Mouse (Mus musculus): ENCODE measurements around the gene Cracr2b.

Gene Cracr2b

DNA sequence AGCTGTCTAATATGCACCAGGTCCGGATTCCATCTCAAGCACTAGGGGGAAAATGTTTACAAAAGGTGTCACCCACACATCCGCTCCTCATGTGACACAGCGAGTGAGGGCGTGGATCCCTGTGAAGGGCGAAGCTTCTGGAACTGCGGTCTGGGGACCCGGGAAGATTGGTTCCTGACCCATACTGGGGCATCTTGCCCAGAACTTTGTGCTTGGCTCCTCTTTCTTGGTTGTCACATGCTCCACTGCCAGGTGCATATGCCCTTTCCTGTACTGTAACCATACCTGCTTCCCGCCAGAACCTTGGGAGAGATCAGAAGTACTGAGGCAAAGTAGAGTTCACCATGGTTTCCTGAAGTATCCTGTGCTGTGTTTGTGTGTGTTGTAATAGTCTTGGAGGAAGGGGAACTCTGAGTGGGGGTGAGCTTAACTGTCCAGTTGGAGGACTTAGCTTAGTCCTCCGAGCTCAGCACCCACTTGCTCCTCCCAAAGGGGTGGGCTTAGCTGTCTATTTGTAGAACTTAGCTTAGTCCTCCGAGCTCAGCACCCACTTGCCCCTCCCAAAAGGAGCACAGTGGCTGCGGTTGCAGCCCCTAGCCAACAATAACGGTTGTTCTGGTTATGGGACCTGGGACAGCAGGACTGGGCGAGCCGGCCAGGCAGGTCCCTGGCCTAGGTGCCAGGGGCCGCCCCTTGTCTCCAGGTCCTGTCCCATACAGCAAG, at the start of gene Cracr2b:
Gene Cracr2b (plus strand): TSS at position 704 of the 723 bp plus-strand sequence.
- in situ Hi-C loops (cut with MseI, MboI), result no loop called here

DNA sequence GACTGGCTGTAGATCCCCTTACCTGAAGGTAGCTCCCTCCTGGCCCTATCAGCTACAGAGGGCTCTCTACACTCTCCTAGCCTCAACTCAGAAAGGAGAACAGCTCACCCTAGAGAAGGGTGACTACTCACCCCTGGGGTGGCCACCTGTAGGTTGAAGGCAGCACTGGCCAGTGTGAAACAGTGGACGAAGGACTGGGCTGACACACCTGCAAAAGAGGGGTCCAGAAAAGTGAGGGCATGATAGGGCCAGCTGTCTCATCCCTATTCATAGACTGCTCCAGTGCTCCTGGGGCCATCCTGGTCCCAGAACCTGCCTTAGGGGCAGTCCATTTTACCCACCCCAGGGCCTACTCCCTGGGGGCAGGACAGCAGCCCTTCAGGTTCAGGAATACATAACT, 49.2 kb upstream of the Cracr2b start:
- in situ Hi-C loops (cut with MseI, MboI), result no loop called here

DNA sequence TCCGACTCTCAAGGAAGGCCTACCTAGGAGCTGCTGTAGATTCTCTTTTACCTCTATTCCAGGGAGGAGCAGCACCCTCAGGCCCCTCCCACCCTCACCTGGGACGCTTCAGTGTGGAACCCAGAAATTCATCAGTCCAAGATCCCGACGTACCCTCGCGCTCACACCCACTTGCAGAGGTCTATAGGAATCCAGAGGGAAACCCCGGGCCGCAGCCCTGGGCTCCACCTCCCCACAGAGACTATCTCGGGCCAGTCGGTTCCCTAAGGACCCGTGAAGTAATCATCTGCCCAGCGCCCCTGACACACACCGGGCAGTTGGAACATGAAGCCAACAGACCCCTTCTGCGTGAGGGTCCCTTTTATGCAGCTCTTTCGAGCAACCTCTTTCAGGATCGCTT, 47.6 kb upstream of the Cracr2b start:
- in situ Hi-C loops (cut with MseI, MboI), result no loop called here

DNA sequence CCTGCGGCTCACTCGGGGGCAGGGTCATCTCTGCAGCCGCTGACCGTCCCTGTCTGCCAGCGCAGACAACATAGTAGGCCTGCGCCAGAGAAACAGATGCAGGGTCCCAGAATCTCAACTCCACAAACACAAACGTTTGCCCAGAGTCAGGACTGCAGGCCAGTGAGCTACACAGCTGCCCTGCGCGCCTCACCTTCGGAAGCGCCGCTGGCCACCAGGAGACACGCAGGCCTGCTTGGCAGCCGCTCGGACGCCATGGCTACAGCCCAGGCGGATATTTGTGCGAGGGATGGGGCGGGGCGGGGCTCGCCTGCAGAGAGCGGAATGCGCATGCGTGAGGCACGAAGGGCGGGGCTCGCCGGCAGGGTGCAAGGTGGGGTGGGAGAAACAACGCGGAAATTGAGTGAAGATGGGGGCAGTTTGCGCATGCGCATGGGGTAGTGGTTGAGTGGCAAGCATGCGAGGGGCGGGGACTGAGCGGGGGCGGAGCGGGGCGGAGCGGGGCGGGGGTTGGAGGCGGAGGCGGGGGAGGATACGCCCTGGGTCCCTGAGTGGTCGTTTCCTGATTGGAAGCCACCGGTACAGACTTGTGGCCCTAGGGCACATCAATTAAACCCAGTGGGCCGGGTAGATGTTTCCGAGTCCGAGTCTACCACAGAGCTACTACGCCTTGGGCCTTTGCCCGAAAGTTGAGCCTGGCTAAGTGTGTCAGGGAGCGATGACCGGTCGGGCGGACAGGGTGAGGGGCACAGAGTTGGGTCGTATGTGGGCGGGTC, 46.9 kb upstream of the Cracr2b start, which contains the start of gene Gatd1:
Gene Gatd1 (minus strand): TSS at position 328 of the 776 bp plus-strand sequence.
- in situ Hi-C loops (cut with MseI, MboI), result no loop called here

DNA sequence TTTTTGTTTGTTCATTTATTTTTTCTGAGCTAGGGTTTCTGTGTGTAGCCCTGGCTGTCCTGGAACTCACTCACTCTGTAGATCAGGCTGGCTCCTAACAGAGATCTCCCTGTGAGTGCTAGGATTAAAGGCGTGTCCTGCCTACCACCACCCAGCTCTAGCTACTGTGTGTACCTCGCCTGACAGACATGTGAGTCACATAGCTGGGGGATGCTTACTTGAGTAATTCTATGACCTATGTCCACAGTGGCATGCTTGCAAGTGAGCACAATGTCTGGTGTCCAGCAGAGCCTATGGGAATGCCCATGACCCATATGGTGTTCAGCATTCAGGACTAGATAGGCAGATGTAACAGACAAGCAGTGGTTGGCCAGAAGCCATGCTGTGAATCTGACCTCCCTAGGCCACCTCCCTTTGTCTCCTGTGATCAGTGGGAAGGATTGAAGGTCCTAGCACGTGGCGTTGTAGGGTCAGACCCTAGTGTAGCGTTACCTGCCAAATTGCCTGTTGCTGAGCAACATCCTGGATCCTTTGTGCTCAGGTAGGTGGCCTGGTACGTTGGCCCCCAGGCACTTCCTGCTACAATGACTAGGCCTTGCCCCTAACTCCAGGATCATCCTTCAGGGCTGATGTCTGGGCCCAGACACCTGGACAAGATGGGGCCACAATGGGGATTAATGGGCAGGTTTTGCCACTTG, 44.6 kb upstream of the Cracr2b start:
- in situ Hi-C loops (cut with MseI, MboI), result no loop called here

DNA sequence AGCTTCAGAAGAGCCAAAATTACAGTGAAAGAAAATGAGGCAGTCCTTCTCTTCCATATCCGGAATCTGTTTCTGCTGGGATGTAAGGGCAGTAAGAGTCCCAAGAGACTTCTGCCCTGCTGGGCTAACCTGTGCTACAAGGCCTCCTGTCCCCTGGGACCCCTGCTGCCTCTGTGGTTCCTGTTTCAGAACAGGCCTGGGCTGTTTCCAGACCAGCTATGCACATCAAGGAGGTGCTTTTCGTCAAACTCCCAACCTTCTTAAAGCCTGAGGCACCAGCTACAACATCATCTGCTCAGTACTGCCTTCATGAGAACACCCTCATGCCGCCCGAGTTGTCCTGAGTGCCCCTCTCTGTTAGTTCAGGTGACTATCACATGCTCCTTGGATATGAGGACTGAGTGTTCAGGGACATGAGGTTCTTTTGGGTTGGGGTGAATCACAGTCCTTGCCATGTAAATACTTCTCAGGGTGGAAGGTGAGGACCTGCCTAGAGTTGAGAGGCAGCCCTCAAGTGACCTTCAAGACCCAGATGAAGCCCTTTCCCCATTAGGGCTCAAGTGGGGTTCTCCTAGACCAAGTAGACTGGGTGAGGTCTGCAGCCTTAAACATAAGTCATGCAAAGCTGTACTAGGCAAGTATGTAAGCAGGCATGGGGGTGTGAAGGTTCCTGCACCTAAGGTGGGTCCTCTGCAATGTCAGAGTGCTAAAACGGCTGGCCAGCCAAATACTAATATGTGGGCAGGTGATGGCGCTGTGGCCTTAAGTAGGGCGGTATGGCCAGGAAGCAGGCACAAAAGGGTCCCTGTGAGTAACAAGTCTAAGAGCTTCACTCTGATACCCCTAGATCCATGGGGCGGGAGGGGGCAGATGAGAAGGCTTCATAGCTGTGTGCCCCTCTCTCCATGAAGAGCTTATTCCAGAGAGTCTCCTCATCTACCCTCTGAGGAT, 42.9 kb upstream of the Cracr2b start:
- in situ Hi-C loops (cut with MseI, MboI), result no loop called here

DNA sequence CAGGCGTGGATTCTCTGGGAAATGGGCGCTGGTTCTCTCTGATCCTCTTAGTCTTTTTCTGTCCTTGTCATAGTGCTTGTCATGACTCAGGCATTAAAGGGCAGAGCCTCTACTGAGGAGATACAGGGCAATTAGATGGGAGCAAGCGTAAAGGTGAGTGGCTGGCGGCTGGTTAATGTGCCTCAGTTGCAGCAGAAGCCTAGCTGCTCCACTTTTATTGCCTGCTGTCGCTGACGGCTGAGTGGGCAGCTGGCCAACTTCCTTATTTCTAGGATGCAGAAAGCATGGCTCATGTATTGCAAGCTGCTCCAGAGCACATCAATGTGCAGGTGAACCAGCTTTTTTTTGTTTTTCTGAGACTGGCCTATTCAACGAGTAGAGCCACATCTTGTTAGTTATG, 41.9 kb upstream of the Cracr2b start:
- in situ Hi-C loops (cut with MseI, MboI), result no loop called here

DNA sequence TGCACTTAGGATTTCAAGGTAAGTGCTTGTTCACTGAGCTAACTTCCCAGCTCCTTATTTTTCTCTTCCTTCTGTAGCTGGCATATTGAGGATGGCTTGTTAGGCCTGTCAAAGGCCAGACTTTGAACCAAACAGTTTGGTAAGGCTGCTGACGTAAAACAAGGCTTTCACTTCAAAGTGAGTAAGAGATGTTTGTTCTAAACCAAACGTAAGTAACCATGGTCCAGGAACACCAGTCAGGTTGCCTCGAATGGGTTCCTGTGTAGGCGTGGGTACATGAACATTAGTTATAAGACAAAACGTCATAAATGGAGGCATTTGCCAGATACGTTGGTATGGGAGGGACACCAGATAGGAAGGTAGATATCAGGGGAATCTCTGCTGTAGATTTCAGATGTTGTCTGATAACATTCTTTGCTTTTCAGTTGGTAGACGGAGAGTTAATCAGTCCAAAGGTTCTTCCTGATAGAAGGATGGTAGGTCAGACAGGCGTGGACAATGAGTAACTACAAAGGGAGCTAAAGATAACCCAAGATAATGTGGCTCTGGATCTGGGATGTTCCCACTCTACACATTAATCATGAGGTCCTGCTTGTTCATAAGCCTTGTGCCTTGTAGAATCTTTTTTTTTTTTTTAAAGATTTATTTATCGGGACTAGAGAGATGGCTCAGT, 40.7 kb upstream of the Cracr2b start:
- in situ Hi-C loops (cut with MseI, MboI), result no loop called here

DNA sequence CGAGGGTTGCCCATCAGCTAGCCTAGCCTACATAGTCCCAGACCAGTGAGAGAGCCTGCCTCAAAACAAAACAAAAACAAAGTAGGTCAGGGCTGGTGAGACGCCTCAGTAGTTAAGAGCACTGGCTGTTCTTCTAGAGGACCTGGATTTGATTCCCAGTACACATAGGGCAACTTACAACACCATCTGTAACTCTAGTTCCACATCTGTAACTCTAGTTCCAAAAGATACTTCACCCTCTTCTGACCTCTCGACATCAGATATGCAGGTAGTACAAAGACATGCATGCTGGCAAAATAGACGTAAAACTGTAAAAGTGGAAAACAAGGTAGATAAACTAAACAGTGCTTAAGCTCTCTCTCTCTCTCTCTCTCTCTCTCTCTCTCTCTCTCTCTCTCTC, 37.1 kb upstream of the Cracr2b start:
- in situ Hi-C loops (cut with MseI, MboI), result no loop called here

DNA sequence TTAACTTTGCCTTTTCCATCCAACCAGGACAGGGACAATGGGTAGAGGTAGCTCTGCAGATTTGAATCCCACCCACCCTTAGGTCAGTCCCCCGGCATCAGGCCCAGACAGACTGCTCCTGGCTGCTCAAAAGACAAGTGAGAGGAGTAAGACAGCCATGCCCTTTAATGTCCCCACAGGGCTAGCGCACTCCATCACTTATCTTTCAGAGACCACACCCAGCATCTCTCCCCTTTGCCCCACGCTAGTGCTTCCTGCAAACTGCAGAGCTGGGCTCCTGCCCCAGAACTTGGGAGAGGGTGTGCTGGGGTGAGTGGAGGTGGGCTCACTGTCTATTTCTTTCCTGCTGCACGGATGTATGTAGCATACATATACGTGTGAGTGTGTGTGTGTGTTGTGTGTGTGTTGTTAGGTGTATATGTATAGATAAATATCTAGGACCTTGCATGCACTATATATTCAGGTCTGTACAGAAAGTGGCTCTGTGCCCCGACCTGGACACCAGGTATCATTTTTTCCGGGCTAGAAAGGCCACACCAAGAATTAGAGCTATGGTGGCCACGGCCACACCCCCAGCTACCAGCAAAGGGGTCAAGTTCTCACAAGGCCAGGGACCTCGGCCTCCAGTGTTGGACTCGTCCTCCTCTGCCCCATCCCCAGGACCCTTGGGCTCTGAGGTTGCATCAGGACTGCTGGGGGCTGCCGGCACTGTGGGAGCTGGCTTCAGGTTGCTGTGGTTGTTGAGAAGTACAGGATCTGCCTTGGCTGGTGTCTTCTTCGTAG, 33.8 kb upstream of the Cracr2b start:
- in situ Hi-C loops (cut with MseI, MboI), result no loop called here

DNA sequence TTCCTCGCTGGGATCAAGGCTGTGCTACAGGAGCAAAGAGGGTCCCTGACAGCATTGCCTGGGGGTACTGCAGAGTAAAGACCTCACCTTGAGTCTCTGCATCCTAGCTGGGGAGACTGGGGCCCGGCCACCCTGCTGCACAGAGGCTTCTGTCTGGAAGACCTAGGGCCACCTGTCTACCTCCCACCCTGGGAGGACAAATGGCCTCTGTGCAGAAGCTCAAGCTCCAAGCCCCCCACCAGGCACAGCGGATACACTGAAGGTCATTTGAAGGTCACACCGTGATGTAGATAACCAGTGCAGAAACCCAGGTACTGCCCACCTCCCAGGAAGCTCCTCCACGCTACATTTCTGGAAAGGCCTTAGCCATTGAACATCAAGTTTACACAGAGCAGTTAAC, 32.2 kb upstream of the Cracr2b start:
- in situ Hi-C loops (cut with MseI, MboI), result no loop called here

DNA sequence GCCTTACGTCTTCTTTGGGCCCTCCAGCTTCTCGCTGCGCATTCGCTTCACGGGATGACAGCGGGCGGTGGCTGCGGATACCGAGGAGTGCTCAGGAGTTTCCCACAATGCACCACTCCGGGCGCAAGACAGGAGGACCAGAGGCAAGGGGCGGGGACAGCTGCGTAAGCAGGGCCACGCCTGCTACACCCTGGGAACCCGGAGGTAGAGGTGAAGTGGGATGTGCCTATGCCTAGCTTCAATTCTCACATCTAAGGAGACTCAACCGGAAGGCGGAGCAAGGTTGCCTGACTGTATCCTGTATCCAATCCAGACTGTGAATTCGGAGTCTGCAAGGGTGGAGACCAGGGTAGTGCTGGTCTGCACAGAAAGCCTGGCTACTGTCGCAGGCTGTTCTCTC, 31.6 kb upstream of the Cracr2b start, which contains the start of gene Cend1:
Gene Cend1 (minus strand): TSS at position 182 of the 400 bp plus-strand sequence.
- in situ Hi-C loops (cut with MseI, MboI), result no loop called here

DNA sequence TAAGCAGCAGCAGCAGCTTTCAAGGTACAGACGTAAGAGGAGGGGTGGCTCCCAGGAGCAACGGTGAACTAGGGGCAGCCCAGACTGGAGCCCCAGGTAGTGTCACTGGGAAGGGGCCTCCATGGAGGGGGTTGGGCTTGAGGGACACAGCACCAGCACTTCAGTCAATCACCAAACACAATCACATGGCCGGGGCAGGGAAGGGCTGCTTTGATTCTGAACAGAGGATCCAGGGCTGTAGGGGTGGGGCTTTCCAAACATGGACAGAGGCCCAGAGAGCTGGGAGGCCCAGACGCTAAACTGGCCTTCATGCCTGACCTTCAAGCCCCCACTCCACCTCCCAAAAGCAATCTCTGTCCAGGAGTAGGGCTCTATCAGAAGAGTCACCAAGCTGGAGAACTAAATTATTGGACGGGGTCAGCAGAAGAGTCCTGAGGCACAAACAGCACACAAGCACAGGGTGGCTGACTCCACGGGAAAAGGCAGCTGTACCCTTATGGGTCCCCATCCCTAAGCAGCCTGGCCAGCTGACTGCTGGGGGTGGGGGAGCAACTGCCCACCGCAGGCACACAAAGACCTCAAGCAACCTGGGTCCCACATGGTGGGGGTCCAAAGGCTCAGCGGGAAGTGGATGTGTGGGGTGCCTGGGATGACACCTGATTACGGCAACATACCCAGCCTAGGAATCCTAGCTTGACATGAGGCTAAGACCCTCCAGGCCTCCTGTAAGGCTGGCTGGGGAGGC, 30.9 kb upstream of the Cracr2b start:
- in situ Hi-C loops (cut with MseI, MboI), result no loop called here

DNA sequence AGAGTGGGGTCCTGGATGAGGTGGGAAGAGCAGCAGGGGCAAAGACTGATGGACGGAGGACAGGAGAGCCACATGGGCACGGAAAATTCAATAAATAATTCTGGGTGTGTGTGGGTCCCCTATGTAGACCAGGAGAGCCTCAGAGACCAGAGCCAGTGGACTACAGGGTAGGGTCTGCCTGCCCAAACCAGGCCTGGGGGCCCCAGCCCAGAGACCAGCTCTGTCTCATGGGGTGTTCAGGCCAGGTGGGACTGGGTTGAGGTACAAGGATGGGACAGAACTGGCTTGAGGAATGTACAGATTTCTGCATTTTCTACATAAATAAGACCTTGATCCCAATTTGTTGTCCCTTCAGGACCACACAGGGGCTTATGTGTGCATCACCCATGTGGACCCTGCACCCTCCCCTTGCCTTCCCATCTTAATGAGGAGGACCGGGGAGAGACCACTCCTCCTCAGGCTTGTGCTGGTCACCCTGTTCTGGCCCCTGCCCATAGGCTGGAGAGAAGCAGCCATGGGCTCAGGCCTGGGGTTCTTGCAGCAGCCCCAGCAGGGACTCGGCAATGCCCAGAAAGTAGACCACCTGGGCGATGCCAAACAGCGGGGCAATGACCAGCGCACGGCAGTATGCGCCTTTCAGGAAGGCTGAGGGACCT, 30.2 kb upstream of the Cracr2b start:
- in situ Hi-C loops (cut with MseI, MboI), result no loop called here

DNA sequence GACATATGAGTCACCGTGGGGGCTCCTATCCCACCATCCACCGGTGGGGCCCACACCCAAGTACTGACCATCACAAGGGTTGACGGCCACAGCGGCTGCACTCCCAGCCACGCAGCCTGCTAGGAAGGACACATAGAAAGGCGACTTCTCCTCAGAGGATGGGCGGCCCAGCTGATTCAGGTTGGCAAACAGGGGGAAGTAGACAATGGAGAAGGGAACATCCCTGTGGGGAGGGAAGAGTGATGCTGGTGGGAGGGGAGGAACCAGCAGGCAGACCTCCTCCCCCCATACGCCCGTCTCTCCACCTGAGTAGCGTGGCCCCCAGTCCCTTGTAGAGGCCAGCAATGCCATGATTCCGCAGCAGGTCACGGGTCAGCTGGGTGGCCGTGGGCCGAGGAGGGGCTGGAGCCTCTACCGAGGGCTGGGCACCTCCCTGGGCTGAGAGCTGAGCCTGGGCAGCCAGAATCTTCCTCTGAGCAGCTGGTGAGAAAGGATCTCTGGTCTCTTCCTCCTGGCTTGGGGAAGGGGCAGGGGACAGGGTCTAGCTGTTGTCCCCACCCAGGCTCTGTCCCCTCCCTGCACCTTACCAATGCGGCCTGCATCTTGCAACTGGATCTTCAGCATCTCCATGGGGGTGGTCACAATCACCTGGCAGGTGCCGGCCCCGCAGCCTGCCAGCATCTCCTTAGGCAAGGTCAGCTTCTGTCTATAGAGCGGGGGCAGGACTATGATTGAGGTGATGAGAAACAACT, 29.3 kb upstream of the Cracr2b start:
- in situ Hi-C loops (cut with MseI, MboI), result no loop called here

DNA sequence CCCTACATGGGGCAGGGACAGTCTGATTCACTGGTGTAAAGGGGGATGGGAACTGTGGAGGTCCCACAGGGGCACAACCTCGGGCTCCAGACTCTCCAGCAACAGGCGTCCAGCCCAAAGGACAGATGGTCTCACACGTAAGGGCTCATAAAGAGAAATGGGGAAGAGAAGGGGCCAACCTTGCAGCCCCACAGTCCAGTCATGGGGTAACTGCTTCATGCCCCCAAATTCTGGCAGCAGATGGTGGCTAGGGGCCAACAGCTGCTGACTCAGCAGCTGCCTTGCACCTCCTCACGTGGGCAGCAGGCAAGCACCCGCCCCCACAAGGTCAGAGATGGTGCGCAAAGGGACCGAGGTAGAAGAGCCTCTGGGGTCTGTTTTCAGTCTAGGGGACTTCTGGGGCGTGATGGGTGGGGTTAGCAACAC, 28.7 kb upstream of the Cracr2b start:
- in situ Hi-C loops (cut with MseI, MboI), result no loop called here

DNA sequence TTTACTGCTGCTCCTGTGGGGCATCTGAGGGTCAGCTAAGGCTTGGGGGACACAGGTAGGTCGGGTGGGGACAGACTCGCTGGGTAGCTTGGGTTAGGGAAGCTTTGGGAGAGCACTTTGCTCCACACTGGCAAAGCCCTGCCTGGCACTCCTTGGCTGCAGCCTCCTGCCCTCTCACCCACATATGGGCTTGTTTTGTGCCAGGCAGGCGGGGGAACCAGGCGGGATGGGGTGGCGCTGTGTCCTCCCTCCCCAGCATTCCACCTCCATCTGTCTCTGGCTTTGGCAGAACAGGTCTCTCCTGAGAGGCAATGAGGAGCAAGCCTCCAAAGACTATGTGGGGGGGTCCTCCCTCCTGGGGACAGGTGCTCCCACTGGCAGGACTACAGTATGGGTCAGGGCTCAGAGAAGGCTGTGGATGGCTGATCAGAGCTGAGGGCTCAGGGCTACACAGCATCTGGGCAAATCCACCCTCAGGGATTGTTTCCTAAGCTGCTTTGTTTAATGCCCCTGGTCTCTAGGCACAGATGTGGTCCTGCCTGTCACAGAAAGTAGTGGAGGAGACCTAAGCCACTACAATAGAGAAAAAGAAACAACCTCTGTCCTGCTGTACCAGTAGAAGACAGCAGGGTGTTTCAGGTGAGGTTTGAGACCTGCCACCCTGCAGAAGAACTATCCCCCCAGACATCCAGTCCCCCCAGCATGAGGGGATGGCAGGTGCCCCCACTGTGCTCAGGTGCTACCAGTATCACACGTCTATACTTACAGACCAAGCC, 28.0 kb upstream of the Cracr2b start:
- in situ Hi-C loops (cut with MseI, MboI), result no loop called here

Data from mouse trophoblast stem cell (cell line).